14 mouse cellular contexts compared by ENCODE assay signal in the genomic region with DNA sequence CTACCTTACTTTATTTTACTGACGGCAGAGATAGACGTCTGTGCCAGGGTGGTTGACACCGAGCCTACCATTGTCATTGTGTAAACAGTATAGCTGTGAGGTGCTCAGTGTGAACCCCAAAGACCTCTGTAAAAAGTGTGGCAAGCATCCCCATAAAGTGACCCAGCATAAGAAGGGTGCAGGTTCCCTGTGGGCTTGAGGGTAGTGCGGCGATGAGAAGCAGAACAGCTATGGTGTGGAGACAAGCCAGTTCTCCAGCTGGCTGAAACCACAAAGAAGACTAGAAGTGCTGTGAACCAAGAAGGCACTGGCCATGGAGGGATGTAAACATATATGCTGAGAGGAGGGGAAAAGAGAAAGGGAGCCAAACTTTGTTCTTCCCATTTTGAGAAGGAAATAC.
"Had no signal": no experiment of that assay in that cellular context is flagged by ENCODE, and none has a peak within 500 bp of the region (broad histone marks: within the 10 kb centered on the region; RNA-seq: fewer than 3 reads in every experiment).

No protein-coding gene starts in this region.

- H3K4me1 ChIP-seq: midbrain, embryonic 10.5 days; neural tube, embryonic 12.5 days; stomach, embryonic 15.5 days had no signal

- H3K9ac ChIP-seq: lung, embryonic 14.5 days; midbrain, embryonic 12.5 days; neural tube, embryonic 12.5 days; stomach, embryonic 15.5 days had no signal

- H3K36me3 ChIP-seq: midbrain, embryonic 10.5 days; midbrain, embryonic 12.5 days; neural tube, embryonic 12.5 days; stomach, embryonic 15.5 days had no signal

- H3K9me3 ChIP-seq: midbrain, embryonic 10.5 days; midbrain, embryonic 12.5 days; neural tube, embryonic 12.5 days; stomach, embryonic 15.5 days had no signal

- H3K27me3 ChIP-seq: midbrain, embryonic 12.5 days; neural tube, embryonic 12.5 days; stomach, embryonic 15.5 days had no signal

- ATAC-seq: midbrain, embryonic 16.5 days had no signal

- DNase-seq: lung, adult 18-20 months; lung, embryonic 14.5 days; lung, postnatal 10 days; lung, postnatal 4 days; midbrain, embryonic 14.5 days; right cerebral cortex, postnatal 14 days; thymus, adult 18-20 months; thymus, postnatal 14 days; thymus, postnatal 36 days had no signal

- H3K4me2 ChIP-seq: lung, embryonic 14.5 days; midbrain, embryonic 12.5 days; neural tube, embryonic 12.5 days; stomach, embryonic 15.5 days had no signal

- H3K27ac ChIP-seq: midbrain, embryonic 10.5 days; midbrain, embryonic 12.5 days; neural tube, embryonic 12.5 days; stomach, embryonic 15.5 days had no signal

- H3K4me3 ChIP-seq: midbrain, embryonic 10.5 days; midbrain, embryonic 12.5 days; neural tube, embryonic 12.5 days; stomach, embryonic 15.5 days had no signal
